Mouse (Mus musculus): ENCODE results near the gene Rorc. TPM values are rescaled to one million over a fixed set of nuclear protein-coding genes. Genes with fewer than 3 reads are reported as not detected.

Gene Rorc
- total and polyA plus RNA-seq, 3 experiments, result not detected

DNA sequence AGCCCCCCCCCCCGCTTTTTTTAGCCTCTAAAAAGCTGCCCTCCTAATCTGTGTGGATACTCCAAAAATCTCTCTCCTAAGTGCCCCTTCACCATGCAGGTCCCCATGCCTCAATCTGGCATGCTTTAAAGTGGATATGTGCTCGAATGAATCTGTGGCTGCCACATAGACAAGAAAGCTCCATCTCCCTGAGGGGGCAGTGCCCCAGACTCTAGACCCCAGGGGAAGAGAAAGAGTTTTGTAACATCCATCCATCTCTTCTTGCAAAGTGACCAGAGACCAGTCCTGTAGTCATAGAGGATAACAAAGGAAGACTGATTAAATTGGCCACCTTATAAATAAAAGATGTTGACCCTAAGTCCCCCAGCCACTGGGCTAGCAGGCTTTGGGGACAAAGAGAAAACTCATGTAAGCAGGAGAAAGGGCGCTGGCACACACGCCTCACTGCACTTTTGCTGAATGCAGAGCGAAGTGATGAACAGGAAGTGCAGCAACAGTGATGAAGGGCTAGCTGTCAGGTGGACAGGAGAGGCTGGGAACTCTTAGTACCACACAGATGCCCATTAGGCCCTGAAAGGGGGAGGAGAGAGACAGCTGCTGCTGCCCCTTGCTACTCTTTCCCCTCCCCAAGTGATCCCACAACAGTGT lies 27.2 kb downstream of the Rorc start:
- H3K27ac ChIP-seq (ENCODE audit: control insufficient read depth, low read depth, low read length), result no peak overlapping the region
- no peaks in the 10 kb centered on the region for H3K36me3 ChIP-seq (ENCODE audit: control insufficient read depth in 1 of 2, insufficient read depth in 2 of 2, low read length in 2 of 2)
- no peak overlapping the region for H3K9ac ChIP-seq (ENCODE audit: control insufficient read depth, low read depth, low read length, poor library complexity, severe bottlenecking)
- no peaks in the 10 kb centered on the region for H3K9me3 ChIP-seq (replicated peaks; ENCODE audit: insufficient read depth, low read length)
- no peak overlapping the region for H3K4me3 ChIP-seq (ENCODE audit: control insufficient read depth in 1 of 2, insufficient read depth in 1 of 2, low read depth in 2 of 2, low read length in 2 of 2)
- DNase-seq (ENCODE audit: low read depth, low spot score), result no peak
- no peaks in the 10 kb centered on the region for H3K4me1 ChIP-seq (ENCODE audit: control insufficient read depth in 1 of 2, insufficient read depth in 2 of 2, low read length in 2 of 2)
- H3K27me3 ChIP-seq (ENCODE audit: control insufficient read depth in 1 of 2, insufficient read depth in 2 of 2, low read length in 2 of 2), result peaks cover 13 to 16% of the 10 kb centered on the region in 2 experiments
- TF ChIP-seq SMC3 (IDR thresholded peaks at IDR 0.05; ENCODE audit: low read depth, low read length) (no peak), KAT2A (conservative IDR thresholded peaks at IDR 0.05; ENCODE audit: low read depth, low read length) (no peak), ZC3H11A (IDR thresholded peaks at IDR 0.05; ENCODE audit: low read depth, low read length) (no peak), USF2 (IDR thresholded peaks at IDR 0.05; ENCODE audit: borderline replicate concordance in 1 of 2, insufficient read depth in 1 of 2, low read depth in 1 of 2, low read length in 2 of 2) (no peak), ETS1 (IDR thresholded peaks at IDR 0.05; ENCODE audit: low read depth, low read length) (no peak), NRF1 (IDR thresholded peaks at IDR 0.05; ENCODE audit: insufficient read depth, low read depth, low read length, poor library complexity, severe bottlenecking) (no peak), ZNF384 (IDR thresholded peaks at IDR 0.05; ENCODE audit: low read depth, low read length) (no peak), BHLHE40 (IDR thresholded peaks at IDR 0.05; ENCODE audit: borderline replicate concordance, low read depth, low read length) (no peak), MEF2A (IDR thresholded peaks at IDR 0.05; ENCODE audit: extremely low read depth, insufficient replicate concordance, low read depth, low read length, poor library complexity, severe bottlenecking) (no peak), EP300 (IDR thresholded peaks at IDR 0.05; ENCODE audit: low read depth in 1 of 2, low read length in 2 of 2) (no peak), ZMIZ1 (IDR thresholded peaks at IDR 0.05; ENCODE audit: low read depth, low read length) (no peak), MAX (IDR thresholded peaks at IDR 0.05; ENCODE audit: low read length) (no peak), MXI1 (IDR thresholded peaks at IDR 0.05; ENCODE audit: low read depth, low read length) (no peak), ELF1 (IDR thresholded peaks at IDR 0.05; ENCODE audit: low read depth, low read length) (no peak), JUND (IDR thresholded peaks at IDR 0.05; ENCODE audit: low read depth, low read length) (no peak)
- no peaks in the 10 kb centered on the region for H3K79me2 ChIP-seq (ENCODE audit: control insufficient read depth, insufficient read depth, low read length, poor library complexity)

- DNase-seq (ENCODE audit: low read depth, low spot score), result no peak
- Histone ChIP-seq H3K27ac (ENCODE audit: control insufficient read depth, low read depth, low read length) (no peak overlapping the region), H3K4me1 (ENCODE audit: control insufficient read depth in 1 of 2, insufficient read depth in 2 of 2, low read length in 2 of 2) (no peaks in the 10 kb centered on the region), H3K9me3 (replicated peaks; ENCODE audit: insufficient read depth, low read length) (no peaks in the 10 kb centered on the region), H3K9ac (ENCODE audit: control insufficient read depth, low read depth, low read length, poor library complexity, severe bottlenecking) (no peak overlapping the region), H3K36me3 (ENCODE audit: control insufficient read depth in 1 of 2, insufficient read depth in 2 of 2, low read length in 2 of 2) (no peaks in the 10 kb centered on the region), H3K4me3 (ENCODE audit: control insufficient read depth in 1 of 2, insufficient read depth in 1 of 2, low read depth in 2 of 2, low read length in 2 of 2) (no peak overlapping the region), H3K79me2 (ENCODE audit: control insufficient read depth, insufficient read depth, low read length, poor library complexity) (no peaks in the 10 kb centered on the region), H3K27me3 (ENCODE audit: control insufficient read depth in 1 of 2, insufficient read depth in 2 of 2, low read length in 2 of 2) (peaks cover 8 to 12% of the 10 kb centered on the region in 2 experiments)
- TF ChIP-seq MAFK (IDR thresholded peaks at IDR 0.05; ENCODE audit: borderline replicate concordance, low read depth, low read length) (no peak), POLR2AphosphoS5 (IDR thresholded peaks at IDR 0.05; ENCODE audit: borderline replicate concordance, low read depth, low read length) (no peak), MAZ (IDR thresholded peaks at IDR 0.05; ENCODE audit: low read depth, low read length) (no peak), GATA1 (IDR thresholded peaks at IDR 0.05; ENCODE audit: low read depth, low read length) (no peak), POLR2AphosphoS2 (IDR thresholded peaks at IDR 0.05; ENCODE audit: low read length) (no peak), ZKSCAN1 (IDR thresholded peaks at IDR 0.05; ENCODE audit: low read depth, low read length) (no peak), ZC3H11A (IDR thresholded peaks at IDR 0.05; ENCODE audit: low read depth, low read length) (no peak), ZMIZ1 (IDR thresholded peaks at IDR 0.05; ENCODE audit: low read depth, low read length) (no peak), KAT2A (conservative IDR thresholded peaks at IDR 0.05; ENCODE audit: low read depth, low read length) (no peak), SMC3 (IDR thresholded peaks at IDR 0.05; ENCODE audit: low read depth, low read length) (no peak), ZNF384 (IDR thresholded peaks at IDR 0.05; ENCODE audit: low read depth, low read length) (no peak), TCF12 (IDR thresholded peaks at IDR 0.05; ENCODE audit: low read depth, low read length) (no peak), TBP (IDR thresholded peaks at IDR 0.05; ENCODE audit: low read depth, low read length) (no peak), NELFE (IDR thresholded peaks at IDR 0.05; ENCODE audit: low read depth, low read length) (no peak), GABPA (IDR thresholded peaks at IDR 0.05; ENCODE audit: low read depth, low read length) (no peak), NRF1 (IDR thresholded peaks at IDR 0.05; ENCODE audit: insufficient read depth, low read depth, low read length, poor library complexity, severe bottlenecking) (no peak)
Observed at GRCm38 (mm10) chr3:94402451-94402850, 29.9 kb downstream of the Rorc start.

All from MEL (cell line).